Mouse (Mus musculus) cerebellum, adult 9-10 months (tissue): ENCODE measurements around the gene Tmem50b.
"Not testable (repeated sequence)": the region's sequence is repeated elsewhere in the genome, so short reads cannot be mapped to it uniquely, and the experiment has no call there.

ENCODE experiments used
- DNase-seq: peaks from one replicate; pipeline ENCODE4 v3.0.0; 2022

Gene Tmem50b

GRCm38 (mm10) chr16:91597672-91598010 is at the start of gene Tmem50b:
TSS of gene Tmem50b (minus strand) at chr16:91597800.
- DNase-seq = peak; percentile 99

GRCm38 (mm10) chr16:91646681-91647419 is 49.2 kb upstream of the Tmem50b start, which contains the start of gene Gart:
TSS of gene Gart (minus strand) at chr16:91646952.
- DNase-seq = peak; percentile 93

- peak; percentile 34 for DNase-seq
Measured at GRCm38 (mm10) chr16:91645995-91646602, 48.5 kb upstream of the Tmem50b start.

GRCm38 (mm10) chr16:91645420-91645819 is 47.8 kb upstream of the Tmem50b start:
- not testable (repeated sequence) for DNase-seq

GRCm38 (mm10) chr16:91644901-91645300 is 47.3 kb upstream of the Tmem50b start:
- no peak for DNase-seq

- no peak for DNase-seq
Measured at GRCm38 (mm10) chr16:91640171-91640570, 42.6 kb upstream of the Tmem50b start.

GRCm38 (mm10) chr16:91639636-91640035 is 42.0 kb upstream of the Tmem50b start:
- no peak for DNase-seq

- no peak for DNase-seq
Measured at GRCm38 (mm10) chr16:91639161-91639560, 41.6 kb upstream of the Tmem50b start.

GRCm38 (mm10) chr16:91633641-91634040 is 36.0 kb upstream of the Tmem50b start:
- no peak for DNase-seq

GRCm38 (mm10) chr16:91632940-91633339 is 35.3 kb upstream of the Tmem50b start:
- no peak for DNase-seq

- DNase-seq = no peak
Measured at GRCm38 (mm10) chr16:91632439-91632838, 34.8 kb upstream of the Tmem50b start.

GRCm38 (mm10) chr16:91630584-91630983 is 33.0 kb upstream of the Tmem50b start:
- DNase-seq = no peak

GRCm38 (mm10) chr16:91629749-91630148 is 32.1 kb upstream of the Tmem50b start:
- no peak for DNase-seq

- DNase-seq = no peak
Measured at GRCm38 (mm10) chr16:91628673-91629072, 31.1 kb upstream of the Tmem50b start.

GRCm38 (mm10) chr16:91627831-91628230 is 30.2 kb upstream of the Tmem50b start:
- no peak for DNase-seq

GRCm38 (mm10) chr16:91623074-91623473 is 25.5 kb upstream of the Tmem50b start:
- no peak for DNase-seq

GRCm38 (mm10) chr16:91620991-91621390 is 23.4 kb upstream of the Tmem50b start:
- DNase-seq = no peak

GRCm38 (mm10) chr16:91620185-91620584 is 22.6 kb upstream of the Tmem50b start:
- peak; percentile 31 for DNase-seq

- DNase-seq = peak; percentile 90
Measured at GRCm38 (mm10) chr16:91618511-91619501, 21.2 kb upstream of the Tmem50b start, which contains the start of gene Dnajc28. TSS of gene Dnajc28 (minus strand) at chr16:91619026.

- no peak for DNase-seq
Measured at GRCm38 (mm10) chr16:91614552-91614951, 17.0 kb upstream of the Tmem50b start.

- no peak for DNase-seq
Measured at GRCm38 (mm10) chr16:91612525-91612924, 14.9 kb upstream of the Tmem50b start.

GRCm38 (mm10) chr16:91611248-91611647 is 13.6 kb upstream of the Tmem50b start:
- DNase-seq = no peak
